Mouse (Mus musculus): Measurements from ENCODE around the gene Nelfa.

DNA sequence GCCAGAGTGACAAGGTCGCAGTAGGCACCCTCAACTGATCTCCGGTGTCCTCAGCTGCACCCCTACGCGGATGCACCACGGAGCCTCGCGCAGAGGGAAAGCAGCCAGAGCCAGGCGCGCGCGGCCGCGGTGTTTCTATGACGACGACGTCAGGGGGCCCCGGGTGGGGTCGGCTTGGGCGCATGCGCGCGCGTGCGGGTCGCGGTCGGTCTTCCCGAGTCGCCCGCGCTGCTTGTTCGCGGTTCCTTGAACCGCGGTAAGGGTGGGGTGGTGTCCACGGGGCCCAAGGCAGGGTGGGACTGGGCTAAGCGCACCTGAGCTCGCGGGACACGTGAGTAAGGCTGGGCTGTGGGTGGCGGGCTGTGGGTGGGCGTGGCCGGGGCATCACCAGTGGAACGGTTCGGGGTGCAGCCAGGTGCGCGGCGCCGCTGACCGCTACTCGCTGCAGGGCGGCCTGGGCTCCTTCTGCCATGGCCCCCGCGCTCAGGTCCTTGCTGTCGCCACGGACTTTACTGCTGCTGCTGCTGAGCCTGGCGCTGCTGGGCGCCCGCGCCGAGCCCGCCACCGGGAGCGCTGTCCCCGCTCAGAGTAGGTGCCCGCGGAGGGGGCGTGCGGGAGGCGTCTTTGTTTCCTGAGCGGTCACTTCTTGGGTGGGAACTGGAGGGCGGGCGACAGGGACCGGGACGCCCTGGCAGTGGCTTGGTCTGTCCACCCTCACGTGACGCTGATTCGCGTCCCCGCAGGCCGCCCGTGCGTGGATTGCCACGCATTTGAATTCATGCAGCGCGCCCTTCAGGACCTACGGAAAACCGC, 47.3 kb upstream of the Nelfa start, which contains the start of gene Gm1673:
- TF ChIP-seq MAFK (IDR thresholded peaks at IDR 0.05; ENCODE audit: insufficient read depth, low read depth, low read length): no peak
- TF ChIP-seq CHD2 (IDR thresholded peaks at IDR 0.05; ENCODE audit: low read depth, low read length): no peak
- TF ChIP-seq HCFC1 (IDR thresholded peaks at IDR 0.05; ENCODE audit: borderline replicate concordance, insufficient read depth, low read length): no peak
- no peak for TF ChIP-seq ZNF384 (IDR thresholded peaks at IDR 0.05; ENCODE audit: low read depth, low read length)
- TF ChIP-seq ZC3H11A (IDR thresholded peaks at IDR 0.05; ENCODE audit: borderline replicate concordance, low read depth, low read length): no peak
